Mouse (Mus musculus) brain, embryonic 14.5 days (tissue): ENCODE measurements around the gene Trim14.

Experiments
- CTCF ChIP-seq: fragments of 200-500 bp; IDR thresholded peaks from 2 replicates; pipeline ENCODE4 v1.5.1; 2012; ENCODE audit warnings: inconsistent platforms, mild to moderate bottlenecking, moderate library complexity, borderline replicate concordance; ENCODE audit not compliant: insufficient read depth, insufficient read length; ENCODE audit errors: extremely low read depth
- POLR2A ChIP-seq: fragments of 200-500 bp; IDR thresholded peaks from 2 replicates; pipeline ENCODE4 v1.6.1; 2012; ENCODE audit warnings: mild to moderate bottlenecking, inconsistent platforms, borderline replicate concordance; ENCODE audit not compliant: poor library complexity, insufficient read depth, insufficient read length, severe bottlenecking; ENCODE audit errors: extremely low read depth

GRCm38 (mm10) chr4:46571744-46572143 is 35.8 kb upstream of the Trim14 start:
- no peak for TF ChIP-seq CTCF
- TF ChIP-seq POLR2A: no peak
